Mouse (Mus musculus): ENCODE measurements around the gene 6030452D12Rik. TPM values are rescaled to one million over a fixed set of nuclear protein-coding genes. Genes with fewer than 3 reads are reported as not detected.

6030452D12Rik gene
- total RNA-seq (2014; rRNA removed) (not detected in 2 replicates), polyA plus RNA-seq (2015; fragmentation: Nextera tagmentation; extraction: Ambion mirVana) (not detected in 2 replicates)

DNA sequence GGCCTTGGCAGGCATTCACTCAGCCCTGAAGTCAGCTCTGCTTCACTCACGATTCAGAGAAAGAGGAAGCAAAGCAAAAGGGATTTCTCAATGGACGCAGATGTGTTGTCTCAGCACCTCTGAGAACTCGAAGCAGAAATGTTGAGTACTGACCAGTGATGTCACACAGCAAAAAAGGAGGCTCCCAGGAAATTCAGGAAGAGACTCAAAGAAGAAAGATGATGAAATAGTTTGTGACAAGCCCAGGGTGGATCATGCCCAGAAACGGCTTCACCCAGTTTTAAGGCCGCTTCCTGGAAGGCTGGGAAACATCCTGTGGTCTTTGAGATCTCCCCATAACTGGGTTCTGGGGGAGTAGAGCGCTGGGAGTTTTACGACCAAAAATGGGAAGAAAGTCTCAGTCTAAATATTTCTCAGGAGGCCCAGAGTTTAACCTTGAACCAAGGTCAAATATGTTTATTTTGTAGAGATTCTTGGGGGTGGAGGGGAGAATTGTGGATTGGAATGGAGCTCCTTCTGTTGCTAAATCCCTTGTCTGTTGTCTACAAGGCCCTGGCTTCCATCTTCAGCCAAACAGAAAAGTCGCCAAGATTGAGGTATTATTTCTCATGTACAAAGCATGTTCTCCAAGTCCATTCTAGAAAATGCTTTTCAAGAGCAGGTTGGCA is at the start of gene 6030452D12Rik:
Gene 6030452D12Rik, plus strand, starts transcription at position 505 of the 668 bp plus-strand sequence.
- no peaks in the 10 kb centered on the region for H3K36me3 ChIP-seq (ENCODE audit: insufficient read depth)
- no peak within 1 kb of the TSS for H3K27ac ChIP-seq (ENCODE audit: low read depth, low read length)
- H3K4me2 ChIP-seq (ENCODE audit: low read depth): no peak within 1 kb of the TSS
- H3K4me3 ChIP-seq (ENCODE audit: low read depth, low read length): no peak within 1 kb of the TSS
- TF ChIP-seq CTCF (IDR thresholded peaks at IDR 0.05; ENCODE audit: low read depth): no peak
- no peaks in the 10 kb centered on the region for H3K4me1 ChIP-seq (ENCODE audit: insufficient read depth)
- ATAC-seq (no peak), DNase-seq (no peak)
- WGBS: 83% methylated on average over 8 of the region's 8 CpGs
- H3K27me3 ChIP-seq (ENCODE audit: insufficient read depth, low read length): no peaks in the 10 kb centered on the region
- no peak within 1 kb of the TSS for H3K9ac ChIP-seq
- H3K9me3 ChIP-seq (ENCODE audit: low read length): no peaks in the 10 kb centered on the region

DNA sequence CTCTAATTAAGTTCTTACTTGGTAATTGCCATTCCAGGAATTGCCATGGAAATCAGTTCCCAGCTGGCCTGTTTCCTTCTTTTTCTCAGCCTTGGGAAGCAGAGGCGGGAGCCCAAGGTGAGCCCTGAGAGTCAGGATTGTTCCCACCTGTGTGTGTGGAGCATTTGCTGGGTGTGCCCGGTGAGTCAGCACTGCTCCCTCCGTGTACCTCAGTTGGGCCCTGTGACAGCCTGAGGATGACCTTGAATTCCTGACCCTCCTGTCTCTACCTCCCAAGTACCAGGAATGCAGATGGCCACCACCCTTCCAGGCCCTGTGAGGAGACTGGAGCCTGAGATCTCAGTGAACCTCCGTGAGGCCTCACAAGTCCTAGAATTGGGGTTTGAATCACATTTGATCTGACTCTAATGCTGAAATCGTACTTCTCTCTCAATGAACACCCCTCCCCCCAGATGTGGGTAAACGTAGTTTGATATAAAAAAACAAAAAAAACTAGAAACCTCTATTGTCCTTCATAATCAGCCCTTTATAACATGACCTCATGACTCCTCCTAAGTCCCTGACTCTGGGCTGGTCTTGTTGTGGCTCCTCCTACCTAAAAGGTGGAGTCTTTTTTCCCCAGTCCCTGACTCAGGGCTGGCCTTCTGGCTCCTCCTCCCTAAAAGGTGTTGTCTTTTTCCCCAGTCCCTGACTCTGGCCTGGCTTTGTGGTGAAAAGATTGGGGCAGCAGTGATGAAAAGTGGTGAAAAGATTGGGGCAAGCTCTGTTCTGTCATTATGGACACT is 48.8 kb upstream of the 6030452D12Rik start:
- ATAC-seq (no peak), DNase-seq (no peak)
- Histone ChIP-seq H3K36me3 (ENCODE audit: insufficient read depth) (no peaks in the 10 kb centered on the region), H3K27ac (ENCODE audit: low read depth, low read length) (no peak overlapping the region), H3K27me3 (ENCODE audit: insufficient read depth, low read length) (no peaks in the 10 kb centered on the region), H3K4me2 (ENCODE audit: low read depth) (no peak overlapping the region), H3K4me3 (ENCODE audit: low read depth, low read length) (no peak overlapping the region), H3K9me3 (ENCODE audit: low read length) (no peaks in the 10 kb centered on the region), H3K4me1 (ENCODE audit: insufficient read depth) (no peaks in the 10 kb centered on the region), H3K9ac (no peak overlapping the region)
- no peak for TF ChIP-seq CTCF (IDR thresholded peaks at IDR 0.05; ENCODE audit: low read depth)
- 66% methylated on average over 6 of the region's 6 CpGs for WGBS

DNA sequence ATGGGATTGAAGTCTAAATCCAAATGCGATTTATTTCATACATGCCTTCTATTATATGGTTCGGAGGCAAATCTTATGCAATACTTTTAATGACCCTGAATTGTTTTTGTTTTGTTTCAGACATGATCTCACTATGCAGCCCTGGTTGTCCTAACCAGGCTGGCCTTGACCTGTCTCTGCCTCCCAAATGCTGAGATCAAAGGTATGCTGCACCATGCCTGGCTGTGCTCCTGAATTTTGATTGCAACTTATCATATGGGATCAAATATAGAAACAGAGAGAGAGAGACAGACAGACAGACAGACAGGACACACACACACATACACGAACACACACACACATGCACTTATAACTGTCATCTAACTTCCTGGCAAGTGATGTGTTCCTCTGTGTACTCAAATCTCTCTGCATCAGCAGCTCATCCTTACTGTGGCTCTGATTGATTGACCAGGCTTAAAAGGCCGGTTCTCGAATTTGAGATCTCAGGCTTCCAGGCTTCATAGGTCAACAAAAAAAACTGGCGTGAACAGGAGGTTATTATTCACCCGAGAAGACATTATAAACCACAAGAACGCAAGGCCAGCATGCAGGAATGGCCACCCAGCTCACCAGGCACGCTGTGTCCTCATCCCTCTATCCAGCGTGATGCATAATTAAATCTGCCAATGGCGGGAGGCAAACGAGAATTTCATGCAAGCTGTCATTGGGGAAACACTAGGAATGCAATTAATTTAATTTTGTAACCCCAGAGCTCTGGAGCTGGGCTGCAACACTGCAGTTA is 47.4 kb upstream of the 6030452D12Rik start:
- H3K4me3 ChIP-seq (ENCODE audit: low read depth, low read length): no peak overlapping the region
- H3K27me3 ChIP-seq (ENCODE audit: insufficient read depth, low read length): no peaks in the 10 kb centered on the region
- WGBS: 69% methylated on average over 12 of the region's 12 CpGs
- no peak overlapping the region for H3K9ac ChIP-seq
- ATAC-seq (no peak), DNase-seq (no peak)
- no peaks in the 10 kb centered on the region for H3K36me3 ChIP-seq (ENCODE audit: insufficient read depth)
- H3K4me2 ChIP-seq (ENCODE audit: low read depth): no peak overlapping the region
- no peak for TF ChIP-seq CTCF (IDR thresholded peaks at IDR 0.05; ENCODE audit: low read depth)
- H3K4me1 ChIP-seq (ENCODE audit: insufficient read depth): no peaks in the 10 kb centered on the region
- H3K27ac ChIP-seq (ENCODE audit: low read depth, low read length): no peak overlapping the region
- no peaks in the 10 kb centered on the region for H3K9me3 ChIP-seq (ENCODE audit: low read length)

DNA sequence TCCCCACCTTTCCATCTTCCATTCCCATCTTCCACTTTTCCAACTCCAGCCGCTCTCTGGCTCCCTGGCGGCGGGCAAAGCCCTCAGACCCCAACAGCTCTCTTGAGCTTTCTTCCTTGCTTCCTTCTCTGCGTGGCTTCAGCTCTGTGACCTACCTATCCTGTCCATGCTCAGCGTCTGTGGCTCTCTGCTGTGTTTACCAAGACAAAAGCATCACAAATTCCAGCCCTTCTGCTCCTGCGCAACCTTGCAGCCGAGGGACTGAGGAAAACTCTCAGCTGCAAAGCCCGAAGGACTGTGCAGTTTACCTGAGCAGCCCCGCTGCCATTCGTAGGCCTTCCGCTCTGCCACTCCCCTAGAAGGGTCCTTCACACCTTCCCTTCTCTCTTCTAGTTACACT is 46.3 kb upstream of the 6030452D12Rik start:
- H3K9ac ChIP-seq: no peak overlapping the region
- H3K27ac ChIP-seq (ENCODE audit: low read depth, low read length): no peak overlapping the region
- no peak for TF ChIP-seq CTCF (IDR thresholded peaks at IDR 0.05; ENCODE audit: low read depth)
- no peak overlapping the region for H3K4me3 ChIP-seq (ENCODE audit: low read depth, low read length)
- H3K36me3 ChIP-seq (ENCODE audit: insufficient read depth): no peaks in the 10 kb centered on the region
- no peak for DNase-seq
- H3K4me2 ChIP-seq (ENCODE audit: low read depth): no peak overlapping the region
- WGBS: 79% methylated on average over 11 of the region's 11 CpGs
- ATAC-seq: no peak
- no peaks in the 10 kb centered on the region for H3K4me1 ChIP-seq (ENCODE audit: insufficient read depth)
- H3K9me3 ChIP-seq (ENCODE audit: low read length): no peaks in the 10 kb centered on the region
- H3K27me3 ChIP-seq (ENCODE audit: insufficient read depth, low read length): no peaks in the 10 kb centered on the region

DNA sequence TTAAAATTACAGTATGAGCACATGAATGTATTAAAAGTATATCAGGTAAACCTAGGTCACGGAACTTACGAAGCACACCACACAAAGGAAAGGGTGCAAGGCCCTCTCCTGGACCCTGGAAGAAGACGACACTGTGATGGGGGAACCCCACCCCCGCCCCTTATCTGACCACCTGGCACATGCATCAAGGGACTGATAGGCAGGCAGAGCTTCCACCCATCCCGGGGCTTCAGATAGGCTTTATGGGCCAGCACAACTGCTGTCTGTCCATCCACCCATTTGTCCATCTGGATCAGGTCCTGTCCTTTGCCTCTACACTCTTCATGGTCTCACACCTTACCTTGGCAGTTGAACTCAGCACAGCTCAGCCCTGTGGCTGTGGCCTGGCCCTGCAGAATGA is 38.2 kb upstream of the 6030452D12Rik start:
- no peak overlapping the region for H3K9ac ChIP-seq
- no peaks in the 10 kb centered on the region for H3K9me3 ChIP-seq (ENCODE audit: low read length)
- WGBS: 91% methylated on average over 5 of the region's 5 CpGs
- TF ChIP-seq CTCF (IDR thresholded peaks at IDR 0.05; ENCODE audit: low read depth): no peak
- no peak for ATAC-seq
- no peaks in the 10 kb centered on the region for H3K4me1 ChIP-seq (ENCODE audit: insufficient read depth)
- H3K36me3 ChIP-seq (ENCODE audit: insufficient read depth): no peaks in the 10 kb centered on the region
- DNase-seq: no peak
- H3K4me3 ChIP-seq (ENCODE audit: low read depth, low read length): no peak overlapping the region
- no peak overlapping the region for H3K27ac ChIP-seq (ENCODE audit: low read depth, low read length)
- no peak overlapping the region for H3K4me2 ChIP-seq (ENCODE audit: low read depth)
- no peaks in the 10 kb centered on the region for H3K27me3 ChIP-seq (ENCODE audit: insufficient read depth, low read length)

DNA sequence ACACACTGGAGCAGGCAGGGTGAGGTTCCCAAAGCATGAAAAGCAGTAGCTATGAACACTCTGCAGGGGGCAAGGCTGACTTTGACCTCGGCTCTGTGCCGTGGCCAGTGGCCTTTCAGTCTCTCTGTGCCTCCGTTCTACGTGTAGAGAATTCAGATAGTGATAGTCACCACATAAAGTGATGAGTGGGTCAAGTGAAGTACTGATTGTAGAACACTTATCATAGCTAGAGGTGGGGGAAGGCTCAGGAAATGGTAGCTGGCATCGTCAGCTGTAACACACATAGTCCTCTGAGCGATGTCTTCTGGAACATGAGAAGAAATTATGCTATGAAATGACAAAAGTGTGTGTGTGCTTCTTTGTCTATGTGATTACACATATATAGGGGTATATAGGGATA is 36.5 kb upstream of the 6030452D12Rik start:
- Histone ChIP-seq H3K4me2 (ENCODE audit: low read depth) (no peak overlapping the region), H3K9ac (no peak overlapping the region), H3K27me3 (ENCODE audit: insufficient read depth, low read length) (no peaks in the 10 kb centered on the region), H3K9me3 (ENCODE audit: low read length) (no peaks in the 10 kb centered on the region), H3K4me3 (ENCODE audit: low read depth, low read length) (no peak overlapping the region), H3K27ac (ENCODE audit: low read depth, low read length) (no peak overlapping the region), H3K4me1 (ENCODE audit: insufficient read depth) (no peaks in the 10 kb centered on the region), H3K36me3 (ENCODE audit: insufficient read depth) (no peaks in the 10 kb centered on the region)
- DNase-seq (no peak), ATAC-seq (no peak)
- 92% methylated on average over 6 of the region's 6 CpGs for WGBS
- TF ChIP-seq CTCF (IDR thresholded peaks at IDR 0.05; ENCODE audit: low read depth): no peak
